Mouse (Mus musculus): ENCODE measurements around the gene Arl5c. TPM values are rescaled to one million over a fixed set of nuclear protein-coding genes. Genes with fewer than 3 reads are reported as not detected.

Arl5c gene
- polyA plus RNA-seq, 1 experiment from 2014 or later, result 4.6 TPM

- Histone ChIP-seq H3K4me1 (ENCODE audit: control insufficient read depth, insufficient read depth, low read length) (peaks cover 14% of the 10 kb centered on the region), H3K27me3 (ENCODE audit: control insufficient read depth, insufficient read depth, low read length) (no peaks in the 10 kb centered on the region), H3K36me3 (replicated peaks; ENCODE audit: control insufficient read depth, insufficient read depth, low read depth, low read length) (no peaks in the 10 kb centered on the region), H3K4me2 (ENCODE audit: low read depth, low read length) (no peak overlapping the region), H3K9me3 (replicated peaks; ENCODE audit: control insufficient read depth, low read length) (no peaks in the 10 kb centered on the region), H3K27ac (replicated peaks; ENCODE audit: low read depth, low read length) (no peak overlapping the region), H3K9ac (replicated peaks; ENCODE audit: low read length) (no peak overlapping the region), H3K4me3 (ENCODE audit: low read depth, low read length) (no peak overlapping the region)
- WGBS, result 62% methylated on average over 6 of the region's 6 CpGs
- ATAC-seq (replicated peaks; ENCODE audit: insufficient number of reproducible peaks, low FRiP score, low TSS enrichment, low read depth), result no peak
- no peak for DNase-seq (ENCODE audit: low spot score)
Measured at GRCm38 (mm10) chr11:98018222-98018621, 22.2 kb upstream of the Arl5c start.

GRCm38 (mm10) chr11:98016824-98017223, 20.8 kb upstream of the Arl5c start:
- Histone ChIP-seq H3K9ac (replicated peaks; ENCODE audit: low read length) (no peak overlapping the region), H3K4me2 (ENCODE audit: low read depth, low read length) (no peak overlapping the region), H3K27me3 (ENCODE audit: control insufficient read depth, insufficient read depth, low read length) (no peaks in the 10 kb centered on the region), H3K36me3 (replicated peaks; ENCODE audit: control insufficient read depth, insufficient read depth, low read depth, low read length) (no peaks in the 10 kb centered on the region), H3K9me3 (replicated peaks; ENCODE audit: control insufficient read depth, low read length) (no peaks in the 10 kb centered on the region), H3K4me3 (ENCODE audit: low read depth, low read length) (no peak overlapping the region), H3K4me1 (ENCODE audit: control insufficient read depth, insufficient read depth, low read length) (peaks cover 14% of the 10 kb centered on the region), H3K27ac (replicated peaks; ENCODE audit: low read depth, low read length) (no peak overlapping the region)
- no peak for DNase-seq (ENCODE audit: low spot score)
- WGBS, result 68% methylated on average over 4 of the region's 4 CpGs
- ATAC-seq (replicated peaks; ENCODE audit: insufficient number of reproducible peaks, low FRiP score, low TSS enrichment, low read depth), result no peak

GRCm38 (mm10) chr11:98016177-98016576, 20.2 kb upstream of the Arl5c start:
- WGBS, result 93% methylated on average over 5 of the region's 5 CpGs
- no peak overlapping the region for H3K4me3 ChIP-seq (ENCODE audit: low read depth, low read length)
- peaks cover 12% of the 10 kb centered on the region for H3K4me1 ChIP-seq (ENCODE audit: control insufficient read depth, insufficient read depth, low read length)
- H3K36me3 ChIP-seq (replicated peaks; ENCODE audit: control insufficient read depth, insufficient read depth, low read depth, low read length), result no peaks in the 10 kb centered on the region
- no peaks in the 10 kb centered on the region for H3K9me3 ChIP-seq (replicated peaks; ENCODE audit: control insufficient read depth, low read length)
- H3K9ac ChIP-seq (replicated peaks; ENCODE audit: low read length), result no peak overlapping the region
- H3K27ac ChIP-seq (replicated peaks; ENCODE audit: low read depth, low read length), result no peak overlapping the region
- H3K4me2 ChIP-seq (ENCODE audit: low read depth, low read length), result no peak overlapping the region
- no peaks in the 10 kb centered on the region for H3K27me3 ChIP-seq (ENCODE audit: control insufficient read depth, insufficient read depth, low read length)
- no peak for ATAC-seq (replicated peaks; ENCODE audit: insufficient number of reproducible peaks, low FRiP score, low TSS enrichment, low read depth)
- no peak for DNase-seq (ENCODE audit: low spot score)

- ATAC-seq (replicated peaks; ENCODE audit: insufficient number of reproducible peaks, low FRiP score, low TSS enrichment, low read depth), result no peak
- no peak overlapping the region for H3K4me2 ChIP-seq (ENCODE audit: low read depth, low read length)
- DNase-seq (ENCODE audit: low spot score), result no peak
- no peaks in the 10 kb centered on the region for H3K4me1 ChIP-seq (ENCODE audit: control insufficient read depth, insufficient read depth, low read length)
- no peaks in the 10 kb centered on the region for H3K9me3 ChIP-seq (replicated peaks; ENCODE audit: control insufficient read depth, low read length)
- H3K27ac ChIP-seq (replicated peaks; ENCODE audit: low read depth, low read length), result no peak overlapping the region
- no peaks in the 10 kb centered on the region for H3K27me3 ChIP-seq (ENCODE audit: control insufficient read depth, insufficient read depth, low read length)
- 85% methylated on average over 10 of the region's 10 CpGs for WGBS
- H3K9ac ChIP-seq (replicated peaks; ENCODE audit: low read length), result no peak overlapping the region
- H3K36me3 ChIP-seq (replicated peaks; ENCODE audit: control insufficient read depth, insufficient read depth, low read depth, low read length), result no peaks in the 10 kb centered on the region
- no peak overlapping the region for H3K4me3 ChIP-seq (ENCODE audit: low read depth, low read length)
Measured at GRCm38 (mm10) chr11:98012831-98013230, 16.9 kb upstream of the Arl5c start.

- WGBS, result 70% methylated on average over 9 of the region's 9 CpGs
- no peak overlapping the region for H3K4me2 ChIP-seq (ENCODE audit: low read depth, low read length)
- H3K27me3 ChIP-seq (ENCODE audit: control insufficient read depth, insufficient read depth, low read length), result no peaks in the 10 kb centered on the region
- no peak overlapping the region for H3K4me3 ChIP-seq (ENCODE audit: low read depth, low read length)
- no peak for ATAC-seq (replicated peaks; ENCODE audit: insufficient number of reproducible peaks, low FRiP score, low TSS enrichment, low read depth)
- no peak overlapping the region for H3K27ac ChIP-seq (replicated peaks; ENCODE audit: low read depth, low read length)
- no peak overlapping the region for H3K9ac ChIP-seq (replicated peaks; ENCODE audit: low read length)
- DNase-seq (ENCODE audit: low spot score), result no peak
- H3K36me3 ChIP-seq (replicated peaks; ENCODE audit: control insufficient read depth, insufficient read depth, low read depth, low read length), result no peaks in the 10 kb centered on the region
- no peaks in the 10 kb centered on the region for H3K4me1 ChIP-seq (ENCODE audit: control insufficient read depth, insufficient read depth, low read length)
- H3K9me3 ChIP-seq (replicated peaks; ENCODE audit: control insufficient read depth, low read length), result no peaks in the 10 kb centered on the region
Measured at GRCm38 (mm10) chr11:98011716-98012115, 15.7 kb upstream of the Arl5c start.

- no peak overlapping the region for H3K27ac ChIP-seq (replicated peaks; ENCODE audit: low read depth, low read length)
- no peak overlapping the region for H3K4me2 ChIP-seq (ENCODE audit: low read depth, low read length)
- ATAC-seq (replicated peaks; ENCODE audit: insufficient number of reproducible peaks, low FRiP score, low TSS enrichment, low read depth) (no peak), DNase-seq (ENCODE audit: low spot score) (no peak)
- H3K4me1 ChIP-seq (ENCODE audit: control insufficient read depth, insufficient read depth, low read length), result peaks cover 1% of the 10 kb centered on the region; the same call in 1 of the 2 replicates
- H3K4me3 ChIP-seq (ENCODE audit: low read depth, low read length), result no peak overlapping the region
- peaks cover under 1% of the 10 kb centered on the region; the same call in 1 of the 2 replicates for H3K27me3 ChIP-seq (ENCODE audit: control insufficient read depth, insufficient read depth, low read length)
- peaks cover 3% of the 10 kb centered on the region; the same call in 1 of the 2 replicates for H3K36me3 ChIP-seq (replicated peaks; ENCODE audit: control insufficient read depth, insufficient read depth, low read depth, low read length)
- WGBS, result 88% methylated on average over 11 of the region's 11 CpGs
- H3K9me3 ChIP-seq (replicated peaks; ENCODE audit: control insufficient read depth, low read length), result no peaks in the 10 kb centered on the region
- H3K9ac ChIP-seq (replicated peaks; ENCODE audit: low read length), result no peak overlapping the region
Measured at GRCm38 (mm10) chr11:98008087-98008486, 12.1 kb upstream of the Arl5c start.

GRCm38 (mm10) chr11:98005686-98006085, 9.7 kb upstream of the Arl5c start:
- 78% methylated on average over 10 of the region's 10 CpGs for WGBS
- Histone ChIP-seq H3K9me3 (replicated peaks; ENCODE audit: control insufficient read depth, low read length) (no peaks in the 10 kb centered on the region), H3K9ac (replicated peaks; ENCODE audit: low read length) (no peak overlapping the region)

GRCm38 (mm10) chr11:98005076-98005475, 9.1 kb upstream of the Arl5c start:
- ATAC-seq (replicated peaks; ENCODE audit: insufficient number of reproducible peaks, low FRiP score, low TSS enrichment, low read depth), result no peak
- WGBS, result 28% methylated on average over 13 of the region's 13 CpGs
- peaks cover 4% of the 10 kb centered on the region; the same call in 1 of the 2 replicates for H3K4me1 ChIP-seq (ENCODE audit: control insufficient read depth, insufficient read depth, low read length)
- peaks cover 8% of the 10 kb centered on the region; the same call in 1 of the 2 replicates for H3K27me3 ChIP-seq (ENCODE audit: control insufficient read depth, insufficient read depth, low read length)
- H3K27ac ChIP-seq (replicated peaks; ENCODE audit: low read depth, low read length), result no peak overlapping the region
- DNase-seq (ENCODE audit: low spot score), result no peak
- no peaks in the 10 kb centered on the region for H3K9me3 ChIP-seq (replicated peaks; ENCODE audit: control insufficient read depth, low read length)
- no peak overlapping the region for H3K4me3 ChIP-seq (ENCODE audit: low read depth, low read length)
- no peak overlapping the region for H3K9ac ChIP-seq (replicated peaks; ENCODE audit: low read length)
- H3K36me3 ChIP-seq (replicated peaks; ENCODE audit: control insufficient read depth, insufficient read depth, low read depth, low read length), result peaks cover 3% of the 10 kb centered on the region; the same call in 1 of the 2 replicates
- H3K4me2 ChIP-seq (ENCODE audit: low read depth, low read length), result no peak overlapping the region

More at GRCm38 (mm10) chr11:98005686-98006085, 9.7 kb upstream of the Arl5c start:
- Histone ChIP-seq H3K27me3 (ENCODE audit: control insufficient read depth, insufficient read depth, low read length) (peaks cover 8% of the 10 kb centered on the region; the same call in 1 of the 2 replicates), H3K4me3 (ENCODE audit: low read depth, low read length) (no peak overlapping the region), H3K36me3 (replicated peaks; ENCODE audit: control insufficient read depth, insufficient read depth, low read depth, low read length) (peaks cover 3% of the 10 kb centered on the region; the same call in 1 of the 2 replicates), H3K4me2 (ENCODE audit: low read depth, low read length) (no peak overlapping the region), H3K4me1 (ENCODE audit: control insufficient read depth, insufficient read depth, low read length) (peaks cover 4% of the 10 kb centered on the region; the same call in 1 of the 2 replicates), H3K27ac (replicated peaks; ENCODE audit: low read depth, low read length) (no peak overlapping the region)
- DNase-seq (ENCODE audit: low spot score), result no peak
- no peak for ATAC-seq (replicated peaks; ENCODE audit: insufficient number of reproducible peaks, low FRiP score, low TSS enrichment, low read depth)
